ENCODE assay signal across 9 mouse cellular contexts in genomic region chr17:49951491-49951855, GRCm38 (mm10).
DNase-seq lines count a peak whose midpoint lies in the region; ATAC-seq and TF ChIP-seq lines count a peak whose summit lies in the region.
"Had no signal": no experiment of that assay in that cellular context is flagged by ENCODE, and none has a peak within 500 bp of the region (broad histone marks: within the 10 kb centered on the region; RNA-seq: fewer than 3 reads in every experiment).

No protein-coding gene starts in this region.

- TF ChIP-seq EP300 in heart, postnatal 0 days (IDR thresholded peaks at IDR 0.05; ENCODE audit: low read depth), result no peak
- TF ChIP-seq EP300 in liver, embryonic 14.5 days (IDR thresholded peaks at IDR 0.05; ENCODE audit: low read depth), result no peak

- no peak overlapping the region for H3K4me3 ChIP-seq in ES-E14 (ENCODE audit: insufficient read depth in 1 of 2, low read depth in 1 of 2, low read length in 2 of 2, poor library complexity in 1 of 2, severe bottlenecking in 1 of 2)
- H3K4me3 ChIP-seq in forebrain, embryonic 13.5 days, result peak overlapping the region; percentile 17
- H3K4me3 ChIP-seq in heart, postnatal 0 days (ENCODE audit: low read depth, low read length), result peak overlapping the region; percentile 27
- H3K4me3 ChIP-seq in liver, embryonic 14.5 days (ENCODE audit: insufficient read depth in 1 of 2, low read depth in 2 of 2, low read length in 2 of 2), result no peak overlapping the region
- H3K4me3 ChIP-seq in neural tube, embryonic 12.5 days, result 0 out of 2 replicates have a peak overlapping the region, but pooled peaks have one; percentile 18
- H3K4me3 ChIP-seq: limb, embryonic 12.5 days had no signal

- H3K27ac ChIP-seq in ES-E14 (ENCODE audit: insufficient read depth, low read depth, low read length, poor library complexity, severe bottlenecking), result no peak overlapping the region
- H3K27ac ChIP-seq in forebrain, embryonic 13.5 days, result no peak overlapping the region
- peak overlapping the region; percentile 76; the same call in 1 of the 2 replicates for H3K27ac ChIP-seq in heart, postnatal 0 days (ENCODE audit: low read depth)
- no peak overlapping the region for H3K27ac ChIP-seq in liver, embryonic 14.5 days
- H3K27ac ChIP-seq in neural tube, embryonic 12.5 days, result no peak overlapping the region

- TF ChIP-seq CTCF in heart, postnatal 0 days (IDR thresholded peaks at IDR 0.05; ENCODE audit: low read depth), result peak; percentile 63
- peak; percentile 65 for TF ChIP-seq CTCF in liver, embryonic 14.5 days (IDR thresholded peaks at IDR 0.05; ENCODE audit: low read depth)

- H3K9me3 ChIP-seq in ES-E14 (ENCODE audit: control insufficient read depth, insufficient read depth, low read depth, low read length), result no peaks in the 10 kb centered on the region
- H3K9me3 ChIP-seq in forebrain, embryonic 13.5 days (replicated peaks), result no peaks in the 10 kb centered on the region
- no peaks in the 10 kb centered on the region for H3K9me3 ChIP-seq in heart, postnatal 0 days (replicated peaks; ENCODE audit: control insufficient read depth, low read length)
- no peaks in the 10 kb centered on the region for H3K9me3 ChIP-seq in liver, embryonic 14.5 days (ENCODE audit: control insufficient read depth, low read length)
- no peaks in the 10 kb centered on the region for H3K9me3 ChIP-seq in neural tube, embryonic 12.5 days
- H3K9me3 ChIP-seq: limb, embryonic 12.5 days had no signal

- H3K4me2 ChIP-seq in forebrain, embryonic 13.5 days, result peak overlapping the region; percentile 55
- peak overlapping the region; percentile 57 for H3K4me2 ChIP-seq in heart, postnatal 0 days (ENCODE audit: low read depth, low read length)
- peak overlapping the region; percentile 57; the same call in 1 of the 2 replicates for H3K4me2 ChIP-seq in liver, embryonic 14.5 days (ENCODE audit: low read depth)
- H3K4me2 ChIP-seq in neural tube, embryonic 12.5 days (replicated peaks), result peak overlapping the region; percentile 54

- in situ Hi-C loops in ES-E14 (cut with MboI; ENCODE audit: low sequenced_read_pairs in 2 of 2, unreplicated experiment in 2 of 2), result loop anchor here (25.0 kb wide), 2 partner anchors 261 to 836 kb away; no protein-coding TSS in a partner anchor

- 3% methylated on average over 7 of the region's 7 CpGs for WGBS in forebrain, embryonic 13.5 days
- WGBS in heart, postnatal 0 days, result 7% methylated on average over 7 of the region's 7 CpGs
- 7% methylated on average over 7 of the region's 7 CpGs for WGBS in liver, embryonic 14.5 days (ENCODE audit: insufficient replicate concordance)
- 9% methylated on average over 7 of the region's 7 CpGs for WGBS in neural tube, embryonic 12.5 days

- no peaks in the 10 kb centered on the region for H3K36me3 ChIP-seq in ES-E14 (ENCODE audit: control insufficient read depth, insufficient read depth, low read length, poor library complexity, severe bottlenecking)
- no peaks in the 10 kb centered on the region for H3K36me3 ChIP-seq in forebrain, embryonic 13.5 days (ENCODE audit: poor library complexity, severe bottlenecking)
- no peaks in the 10 kb centered on the region for H3K36me3 ChIP-seq in heart, postnatal 0 days (replicated peaks; ENCODE audit: control insufficient read depth, insufficient read depth, low read length)
- H3K36me3 ChIP-seq in liver, embryonic 14.5 days (replicated peaks; ENCODE audit: control insufficient read depth, insufficient read depth, low read depth), result no peaks in the 10 kb centered on the region
- H3K36me3 ChIP-seq in neural tube, embryonic 12.5 days, result no peaks in the 10 kb centered on the region
- H3K36me3 ChIP-seq: limb, embryonic 12.5 days had no signal

- peak; percentile 66; the same call in 1 of the 2 replicates for ATAC-seq in cerebellum, adult (ENCODE audit: insufficient number of reproducible peaks, low FRiP score, low TSS enrichment)
- ATAC-seq in forebrain, embryonic 13.5 days, result peak; percentile 52
- peak; percentile 57; the same call in 1 of the 2 replicates for ATAC-seq in heart, postnatal 0 days (ENCODE audit: insufficient read depth, low read depth)
- no peak for ATAC-seq in liver, embryonic 14.5 days (ENCODE audit: insufficient read depth)
- ATAC-seq in neural tube, embryonic 12.5 days (ENCODE audit: low FRiP score, low read depth), result peak; percentile 71; the same call in 1 of the 2 replicates

- DNase-seq in ES-E14 (ENCODE audit: low read depth, low spot score), result peak; percentile 69
- peak; percentile 73 for DNase-seq in heart, postnatal 0 days (ENCODE audit: low spot score)
- DNase-seq in kidney, postnatal 25 days, result peak; percentile 55 to 91
- peak; percentile 47 to 57 (median 54) for DNase-seq in liver, embryonic 14.5 days (ENCODE audit: low read depth in 3 of 3, low spot score in 3 of 3)
- DNase-seq in testis, postnatal 14 days (ENCODE audit: low spot score), result peak; percentile 51

- H3K4me1 ChIP-seq in ES-E14 (ENCODE audit: control insufficient read depth in 2 of 2, insufficient read depth in 2 of 2, low read length in 2 of 2, poor library complexity in 1 of 2), result peaks cover 0 to 2% of the 10 kb centered on the region in 2 experiments; a peak in 1 of 4 replicates
- H3K4me1 ChIP-seq in forebrain, embryonic 13.5 days, result peaks cover 11% of the 10 kb centered on the region
- H3K4me1 ChIP-seq in heart, postnatal 0 days (ENCODE audit: control insufficient read depth, insufficient read depth), result peaks cover 10% of the 10 kb centered on the region; the same call in 1 of the 2 replicates
- H3K4me1 ChIP-seq in liver, embryonic 14.5 days (replicated peaks; ENCODE audit: control insufficient read depth in 2 of 2, insufficient read depth in 2 of 2, low read length in 1 of 2), result peaks cover 0 to 5% of the 10 kb centered on the region in 2 experiments; a peak in 1 of 4 replicates
- peaks cover 10% of the 10 kb centered on the region; the same call in 1 of the 2 replicates for H3K4me1 ChIP-seq in neural tube, embryonic 12.5 days

- no peak overlapping the region for H3K9ac ChIP-seq in ES-E14 (ENCODE audit: insufficient read depth, low read depth, low read length, poor library complexity, severe bottlenecking)
- peak overlapping the region; percentile 28; the same call in 1 of the 2 replicates for H3K9ac ChIP-seq in forebrain, embryonic 13.5 days
- no peak overlapping the region for H3K9ac ChIP-seq in heart, postnatal 0 days (replicated peaks; ENCODE audit: low read depth, low read length)
- H3K9ac ChIP-seq in liver, embryonic 14.5 days (replicated peaks), result no peak overlapping the region
- H3K9ac ChIP-seq in neural tube, embryonic 12.5 days, result no peak overlapping the region
- H3K9ac ChIP-seq: limb, embryonic 12.5 days had no signal

- H3K27me3 ChIP-seq in forebrain, embryonic 13.5 days, result no peaks in the 10 kb centered on the region
- H3K27me3 ChIP-seq in heart, postnatal 0 days (ENCODE audit: control insufficient read depth, insufficient read depth, low read length), result no peaks in the 10 kb centered on the region
- H3K27me3 ChIP-seq in liver, embryonic 14.5 days (ENCODE audit: control insufficient read depth, insufficient read depth, low read length), result no peaks in the 10 kb centered on the region
- H3K27me3 ChIP-seq in neural tube, embryonic 12.5 days (replicated peaks), result no peaks in the 10 kb centered on the region

TF ChIP-seq in ES-E14, 5 proteins besides CTCF, POLR2A, EP300 and RAD21:
- TF ChIP-seq HCFC1 (IDR thresholded peaks at IDR 0.05; ENCODE audit: borderline replicate concordance, insufficient read depth, low read length) (no peak), ZC3H11A (IDR thresholded peaks at IDR 0.05; ENCODE audit: borderline replicate concordance, low read depth, low read length) (no peak), CHD2 (IDR thresholded peaks at IDR 0.05; ENCODE audit: low read depth, low read length) (no peak), MAFK (IDR thresholded peaks at IDR 0.05; ENCODE audit: insufficient read depth, low read depth, low read length) (no peak), ZNF384 (IDR thresholded peaks at IDR 0.05; ENCODE audit: low read depth, low read length) (no peak)

Comparison
In these comparisons a context has a peak if more than half of its experiments do, and no peak if none do; other contexts are left out.
1. H3K4me3 ChIP-seq: peak in forebrain, embryonic 13.5 days (single experiment), heart, postnatal 0 days (single experiment) and neural tube, embryonic 12.5 days (single experiment); none in ES-E14 (0 of 2) and liver, embryonic 14.5 days (0 of 2).
2. Peak in every context shown above with its lines, with median percentiles within 50 percentile points of each other: DNase-seq and H3K4me2 ChIP-seq.